Mouse (Mus musculus): ENCODE data around the gene Arhgap29. TPM values are rescaled to one million over a fixed set of nuclear protein-coding genes. Genes with fewer than 3 reads are reported as not detected.

Arhgap29 gene
- total RNA-seq, 2 experiments from 2014 or later: 0.29 to 1.4 TPM

GRCm38 (mm10) chr3:121941204-121941745 is 11.1 kb upstream of the Arhgap29 start:
- no peak for ATAC-seq (replicated peaks; ENCODE audit: poor library complexity)

- 0 out of 2 replicates have a peak, but pooled peaks have one; percentile 20 for ATAC-seq (replicated peaks; ENCODE audit: poor library complexity)
Measured at GRCm38 (mm10) chr3:121945957-121946356, 6.4 kb upstream of the Arhgap29 start.

- no peak for ATAC-seq (replicated peaks; ENCODE audit: poor library complexity)
Measured at GRCm38 (mm10) chr3:121946765-121947164, 5.6 kb upstream of the Arhgap29 start.

- no peak for ATAC-seq (replicated peaks; ENCODE audit: poor library complexity)
Measured at GRCm38 (mm10) chr3:121950139-121950538, 2.2 kb upstream of the Arhgap29 start.

- ATAC-seq (replicated peaks; ENCODE audit: poor library complexity): no peak
Measured at GRCm38 (mm10) chr3:121951116-121951515, 1.2 kb upstream of the Arhgap29 start.

- peak; percentile 99 for ATAC-seq (replicated peaks; ENCODE audit: poor library complexity)
Measured at GRCm38 (mm10) chr3:121953049-121953432, 700 bp downstream of the Arhgap29 start.

GRCm38 (mm10) chr3:121953433-121954161 is 1.3 kb downstream of the Arhgap29 start:
- ATAC-seq (replicated peaks; ENCODE audit: poor library complexity): 0 out of 2 replicates have a peak, but pooled peaks have one; percentile 10

- ATAC-seq (replicated peaks; ENCODE audit: poor library complexity): no peak
Measured at GRCm38 (mm10) chr3:121954421-121954820, 2.1 kb downstream of the Arhgap29 start.

- ATAC-seq (replicated peaks; ENCODE audit: poor library complexity): no peak
Measured at GRCm38 (mm10) chr3:121955527-121955926, 3.2 kb downstream of the Arhgap29 start.

- peak; percentile 41 for ATAC-seq (replicated peaks; ENCODE audit: poor library complexity)
Measured at GRCm38 (mm10) chr3:121956789-121957188, 4.4 kb downstream of the Arhgap29 start.

GRCm38 (mm10) chr3:121957606-121958344 is 5.4 kb downstream of the Arhgap29 start:
- ATAC-seq (replicated peaks; ENCODE audit: poor library complexity): no peak

- peak; percentile 71 for ATAC-seq (replicated peaks; ENCODE audit: poor library complexity)
Measured at GRCm38 (mm10) chr3:121964173-121964572, 11.8 kb downstream of the Arhgap29 start.

- ATAC-seq (replicated peaks; ENCODE audit: poor library complexity): peak; percentile 99
Measured at GRCm38 (mm10) chr3:121967681-121968476, 15.5 kb downstream of the Arhgap29 start.

GRCm38 (mm10) chr3:121968621-121969020 is 16.3 kb downstream of the Arhgap29 start:
- no peak for ATAC-seq (replicated peaks; ENCODE audit: poor library complexity)

GRCm38 (mm10) chr3:121969451-121969850 is 17.1 kb downstream of the Arhgap29 start:
- no peak for ATAC-seq (replicated peaks; ENCODE audit: poor library complexity)

- no peak for ATAC-seq (replicated peaks; ENCODE audit: poor library complexity)
Measured at GRCm38 (mm10) chr3:121973761-121974160, 21.4 kb downstream of the Arhgap29 start.

- ATAC-seq (replicated peaks; ENCODE audit: poor library complexity): no peak
Measured at GRCm38 (mm10) chr3:121975381-121975780, 23.0 kb downstream of the Arhgap29 start.

GRCm38 (mm10) chr3:121981306-121981705 is 29.0 kb downstream of the Arhgap29 start:
- ATAC-seq (replicated peaks; ENCODE audit: poor library complexity): no peak

- no peak for ATAC-seq (replicated peaks; ENCODE audit: poor library complexity)
Measured at GRCm38 (mm10) chr3:121982450-121982849, 30.1 kb downstream of the Arhgap29 start.

- no peak for ATAC-seq (replicated peaks; ENCODE audit: poor library complexity)
Measured at GRCm38 (mm10) chr3:121995125-121995524, 42.8 kb downstream of the Arhgap29 start.

- ATAC-seq (replicated peaks; ENCODE audit: poor library complexity): no peak
Measured at GRCm38 (mm10) chr3:121999934-122000333, 47.6 kb downstream of the Arhgap29 start.
